Mouse (Mus musculus): Measurements from ENCODE around the gene Prom1. TPM values are rescaled to one million over a fixed set of nuclear protein-coding genes. Genes with fewer than 3 reads are reported as not detected.

Gene Prom1
- polyA plus RNA-seq, 1 experiment, result not detected

- Histone ChIP-seq H3K36me3 (ENCODE audit: control insufficient read depth) (no peaks in the 10 kb centered on the region), H3K4me1 (ENCODE audit: control insufficient read depth) (no peaks in the 10 kb centered on the region), H3K27me3 (ENCODE audit: control insufficient read depth) (no peaks in the 10 kb centered on the region), H3K9me3 (ENCODE audit: control insufficient read depth, low read length) (no peaks in the 10 kb centered on the region), H3K4me3 (replicated peaks) (no peak overlapping the region)
- TF ChIP-seq TAL1 (IDR thresholded peaks at IDR 0.05; ENCODE audit: low read length) (no peak), GATA1 (IDR thresholded peaks at IDR 0.05; ENCODE audit: low read length) (no peak)
These were observed 111.5 kb downstream of the Prom1 start for GRCm38 (mm10) chr5:43990316-43990715.

GRCm38 (mm10) chr5:43989017-43989416 is 112.8 kb downstream of the Prom1 start:
- no peak for TF ChIP-seq TAL1 (IDR thresholded peaks at IDR 0.05; ENCODE audit: low read length)
- TF ChIP-seq GATA1 (IDR thresholded peaks at IDR 0.05; ENCODE audit: low read length), result no peak

GRCm38 (mm10) chr5:43986212-43986611 is 115.6 kb downstream of the Prom1 start:
- no peaks in the 10 kb centered on the region for H3K27me3 ChIP-seq (ENCODE audit: control insufficient read depth)
- no peak overlapping the region for H3K4me3 ChIP-seq (replicated peaks)
- H3K4me1 ChIP-seq (ENCODE audit: control insufficient read depth), result no peaks in the 10 kb centered on the region
- H3K9me3 ChIP-seq (ENCODE audit: control insufficient read depth, low read length), result no peaks in the 10 kb centered on the region
- TF ChIP-seq GATA1 (IDR thresholded peaks at IDR 0.05; ENCODE audit: low read length), result no peak
- no peak for TF ChIP-seq TAL1 (IDR thresholded peaks at IDR 0.05; ENCODE audit: low read length)
- H3K36me3 ChIP-seq (ENCODE audit: control insufficient read depth), result no peaks in the 10 kb centered on the region

More at GRCm38 (mm10) chr5:43989017-43989416, 112.8 kb downstream of the Prom1 start:
- no peaks in the 10 kb centered on the region for H3K4me1 ChIP-seq (ENCODE audit: control insufficient read depth)
- H3K9me3 ChIP-seq (ENCODE audit: control insufficient read depth, low read length), result no peaks in the 10 kb centered on the region
- H3K36me3 ChIP-seq (ENCODE audit: control insufficient read depth), result no peaks in the 10 kb centered on the region
- H3K4me3 ChIP-seq (replicated peaks), result no peak overlapping the region
- no peaks in the 10 kb centered on the region for H3K27me3 ChIP-seq (ENCODE audit: control insufficient read depth)

- Histone ChIP-seq H3K9me3 (ENCODE audit: control insufficient read depth, low read length) (no peaks in the 10 kb centered on the region), H3K27me3 (ENCODE audit: control insufficient read depth) (no peaks in the 10 kb centered on the region), H3K4me3 (replicated peaks) (no peak overlapping the region), H3K36me3 (ENCODE audit: control insufficient read depth) (no peaks in the 10 kb centered on the region), H3K4me1 (ENCODE audit: control insufficient read depth) (no peaks in the 10 kb centered on the region)
- TF ChIP-seq TAL1 (IDR thresholded peaks at IDR 0.05; ENCODE audit: low read length), result no peak
- TF ChIP-seq GATA1 (IDR thresholded peaks at IDR 0.05; ENCODE audit: low read length), result no peak
These were observed 118.9 kb downstream of the Prom1 start for GRCm38 (mm10) chr5:43982896-43983295.

GRCm38 (mm10) chr5:43981620-43982019 is 120.2 kb downstream of the Prom1 start, which contains the start of gene Fgfbp1:
Gene Fgfbp1, minus strand, starts transcription at chr5:43981779.
- no peaks in the 10 kb centered on the region for H3K27me3 ChIP-seq (ENCODE audit: control insufficient read depth)
- H3K4me3 ChIP-seq (replicated peaks), result no peak within 1 kb of the TSS
- no peaks in the 10 kb centered on the region for H3K36me3 ChIP-seq (ENCODE audit: control insufficient read depth)
- H3K9me3 ChIP-seq (ENCODE audit: control insufficient read depth, low read length), result no peaks in the 10 kb centered on the region
- H3K4me1 ChIP-seq (ENCODE audit: control insufficient read depth), result no peaks in the 10 kb centered on the region
- TF ChIP-seq GATA1 (IDR thresholded peaks at IDR 0.05; ENCODE audit: low read length) (no peak), TAL1 (IDR thresholded peaks at IDR 0.05; ENCODE audit: low read length) (no peak)

- Histone ChIP-seq H3K9me3 (ENCODE audit: control insufficient read depth, low read length) (no peaks in the 10 kb centered on the region), H3K36me3 (ENCODE audit: control insufficient read depth) (no peaks in the 10 kb centered on the region), H3K27me3 (ENCODE audit: control insufficient read depth) (no peaks in the 10 kb centered on the region), H3K4me3 (replicated peaks) (no peak overlapping the region), H3K4me1 (ENCODE audit: control insufficient read depth) (no peaks in the 10 kb centered on the region)
- TF ChIP-seq GATA1 (IDR thresholded peaks at IDR 0.05; ENCODE audit: low read length) (no peak), TAL1 (IDR thresholded peaks at IDR 0.05; ENCODE audit: low read length) (no peak)
These were observed 121.4 kb downstream of the Prom1 start for GRCm38 (mm10) chr5:43980397-43980796.

- TF ChIP-seq TAL1 (IDR thresholded peaks at IDR 0.05; ENCODE audit: low read length) (no peak), GATA1 (IDR thresholded peaks at IDR 0.05; ENCODE audit: low read length) (no peak)
- no peaks in the 10 kb centered on the region for H3K9me3 ChIP-seq (ENCODE audit: control insufficient read depth, low read length)
These were observed 124.8 kb downstream of the Prom1 start for GRCm38 (mm10) chr5:43976821-43977561.

GRCm38 (mm10) chr5:43974166-43974565 is 127.7 kb downstream of the Prom1 start:
- Histone ChIP-seq H3K36me3 (ENCODE audit: control insufficient read depth) (no peaks in the 10 kb centered on the region), H3K27me3 (ENCODE audit: control insufficient read depth) (no peaks in the 10 kb centered on the region), H3K4me3 (replicated peaks) (no peak overlapping the region), H3K4me1 (ENCODE audit: control insufficient read depth) (no peaks in the 10 kb centered on the region), H3K9me3 (ENCODE audit: control insufficient read depth, low read length) (no peaks in the 10 kb centered on the region)
- TF ChIP-seq TAL1 (IDR thresholded peaks at IDR 0.05; ENCODE audit: low read length), result no peak
- no peak for TF ChIP-seq GATA1 (IDR thresholded peaks at IDR 0.05; ENCODE audit: low read length)

More at GRCm38 (mm10) chr5:43976821-43977561, 124.8 kb downstream of the Prom1 start:
- Histone ChIP-seq H3K4me3 (replicated peaks) (no peak overlapping the region), H3K27me3 (ENCODE audit: control insufficient read depth) (no peaks in the 10 kb centered on the region), H3K36me3 (ENCODE audit: control insufficient read depth) (no peaks in the 10 kb centered on the region), H3K4me1 (ENCODE audit: control insufficient read depth) (no peaks in the 10 kb centered on the region)

GRCm38 (mm10) chr5:43971156-43971555 is 130.7 kb downstream of the Prom1 start:
- H3K9me3 ChIP-seq (ENCODE audit: control insufficient read depth, low read length), result no peaks in the 10 kb centered on the region
- no peaks in the 10 kb centered on the region for H3K27me3 ChIP-seq (ENCODE audit: control insufficient read depth)
- H3K36me3 ChIP-seq (ENCODE audit: control insufficient read depth), result no peaks in the 10 kb centered on the region
- TF ChIP-seq GATA1 (IDR thresholded peaks at IDR 0.05; ENCODE audit: low read length) (no peak), TAL1 (IDR thresholded peaks at IDR 0.05; ENCODE audit: low read length) (no peak)
- H3K4me3 ChIP-seq (replicated peaks), result no peak overlapping the region
- no peaks in the 10 kb centered on the region for H3K4me1 ChIP-seq (ENCODE audit: control insufficient read depth)
